Mouse (Mus musculus): ENCODE measurements around the gene Hoxb7. TPM values are rescaled to one million over a fixed set of nuclear protein-coding genes. Genes with fewer than 3 reads are reported as not detected.

Gene Hoxb7
- polyA plus RNA-seq (2014; fragmentation: Nextera tagmentation; extraction: Ambion mirVana) = 65.5 and 65.9 TPM in 2 replicates

DNA sequence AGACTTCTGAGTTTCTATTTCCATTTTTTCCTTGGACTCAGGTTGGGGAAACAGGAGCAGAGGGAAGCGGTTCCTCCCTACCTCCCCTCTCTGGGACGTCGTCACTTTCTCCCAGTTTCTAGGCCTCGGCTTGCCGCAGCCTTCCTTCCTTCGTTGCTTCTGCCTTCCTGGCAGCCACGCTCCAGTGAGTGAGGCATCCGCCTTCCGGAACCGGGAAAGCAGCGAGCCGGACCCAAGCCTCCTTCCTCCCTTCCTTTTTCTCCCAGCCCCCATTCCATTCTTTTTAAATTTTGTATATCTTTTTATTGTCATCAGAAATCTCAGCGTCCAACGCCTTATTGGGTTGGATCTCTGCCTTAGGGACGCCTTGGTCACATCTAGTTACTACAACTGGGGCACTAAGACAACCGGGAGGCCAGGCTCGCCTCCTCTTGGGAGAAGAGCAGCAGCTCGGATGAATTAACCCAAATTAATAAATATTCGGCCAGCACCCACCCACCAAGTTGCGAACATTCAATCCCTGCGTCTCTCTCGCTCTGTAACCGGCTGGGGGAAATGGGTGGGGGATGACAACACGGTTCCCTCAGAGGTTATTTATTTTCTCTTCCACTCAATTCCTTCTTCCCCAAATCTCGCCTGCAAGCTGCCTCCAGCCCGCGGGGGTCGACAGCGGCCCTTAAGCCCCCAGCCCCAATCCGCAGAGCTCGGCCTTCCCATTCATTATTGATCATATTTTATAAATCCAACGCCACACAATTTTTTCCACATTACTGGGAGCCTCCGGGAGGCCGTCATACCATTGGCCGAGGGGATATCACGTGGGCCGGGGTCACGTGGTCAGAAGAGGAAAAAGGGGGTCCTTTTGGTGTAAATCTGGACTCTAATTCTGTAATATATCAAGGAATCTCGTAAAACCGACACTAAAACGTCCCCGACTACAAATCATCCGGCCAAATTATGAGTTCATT, at the start of gene Hoxb7:
TSS of gene Hoxb7 (plus strand) at position 853 of the 968 bp plus-strand sequence.
- Histone ChIP-seq H3K27me3 (ENCODE audit: control insufficient read depth, insufficient read depth, low read length) (0 out of 2 replicates have a peak, but pooled peaks cover 3% of the 10 kb centered on the region), H3K4me2 (ENCODE audit: low read depth) (peak within 1 kb of the TSS; percentile 100), H3K27ac (ENCODE audit: low read depth, low read length) (peak within 1 kb of the TSS; percentile 100), H3K4me3 (ENCODE audit: low read depth, low read length) (peak within 1 kb of the TSS; percentile 96), H3K9me3 (ENCODE audit: control insufficient read depth, low read length) (no peaks in the 10 kb centered on the region), H3K4me1 (ENCODE audit: control insufficient read depth, insufficient read depth, low read length) (peaks cover 20% of the 10 kb centered on the region), H3K36me3 (ENCODE audit: control insufficient read depth, insufficient read depth, low read length) (no peaks in the 10 kb centered on the region), H3K9ac (ENCODE audit: low read length) (peak within 1 kb of the TSS; percentile 100)
- ATAC-seq (ENCODE audit: insufficient read depth, low FRiP score, low TSS enrichment) = peak; percentile 29; the same call in 1 of the 2 replicates
- under 1% methylated on average over 43 of the region's 43 CpGs for WGBS
- peak; percentile 81 for DNase-seq (ENCODE audit: low spot score)

DNA sequence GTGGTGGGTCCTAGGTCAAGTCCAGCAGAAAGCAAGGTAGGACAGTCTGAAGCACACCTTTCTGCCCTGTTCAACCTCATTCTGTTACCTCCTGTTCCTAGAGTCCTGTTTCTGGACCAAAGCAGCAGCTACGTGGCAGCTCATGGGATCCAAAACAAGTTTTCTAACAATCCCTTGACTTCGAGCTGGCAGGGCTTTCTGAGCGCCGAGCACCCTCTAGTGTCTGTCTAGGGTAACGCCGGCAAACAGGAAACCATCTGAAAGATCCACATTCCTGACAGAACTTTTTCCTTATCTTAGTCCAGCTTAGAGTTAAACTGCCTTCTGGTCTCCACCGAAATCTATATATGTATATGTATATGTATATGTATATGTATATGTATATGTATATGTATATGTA, 46.2 kb upstream of the Hoxb7 start:
- no peaks in the 10 kb centered on the region for H3K4me1 ChIP-seq (ENCODE audit: control insufficient read depth, insufficient read depth, low read length)
- DNase-seq (ENCODE audit: low spot score) (peak; percentile 66), ATAC-seq (ENCODE audit: insufficient read depth, low FRiP score, low TSS enrichment) (no peak)
- no peaks in the 10 kb centered on the region for H3K36me3 ChIP-seq (ENCODE audit: control insufficient read depth, insufficient read depth, low read length)
- H3K4me2 ChIP-seq (ENCODE audit: low read depth) = no peak overlapping the region
- WGBS = under 1% methylated on average over 7 of the region's 7 CpGs
- no peak overlapping the region for H3K9ac ChIP-seq (ENCODE audit: low read length)
- no peak overlapping the region for H3K4me3 ChIP-seq (ENCODE audit: low read depth, low read length)
- no peaks in the 10 kb centered on the region for H3K9me3 ChIP-seq (ENCODE audit: control insufficient read depth, low read length)
- no peak overlapping the region for H3K27ac ChIP-seq (ENCODE audit: low read depth, low read length)
- H3K27me3 ChIP-seq (ENCODE audit: control insufficient read depth, insufficient read depth, low read length) = no peaks in the 10 kb centered on the region

- Histone ChIP-seq H3K36me3 (ENCODE audit: control insufficient read depth, insufficient read depth, low read length) (no peaks in the 10 kb centered on the region), H3K4me2 (ENCODE audit: low read depth) (peak overlapping the region; percentile 41), H3K27me3 (ENCODE audit: control insufficient read depth, insufficient read depth, low read length) (peaks cover 53% of the 10 kb centered on the region), H3K9ac (ENCODE audit: low read length) (peak overlapping the region; percentile 84), H3K4me1 (ENCODE audit: control insufficient read depth, insufficient read depth, low read length) (peaks cover 15% of the 10 kb centered on the region), H3K27ac (ENCODE audit: low read depth, low read length) (no peak overlapping the region; the same call in 1 of the 2 replicates), H3K9me3 (ENCODE audit: control insufficient read depth, low read length) (no peaks in the 10 kb centered on the region), H3K4me3 (ENCODE audit: low read depth, low read length) (peak overlapping the region; percentile 57)
- ATAC-seq (ENCODE audit: insufficient read depth, low FRiP score, low TSS enrichment) (peak; percentile 67; the same call in 1 of the 2 replicates), DNase-seq (ENCODE audit: low spot score) (peak; percentile 20)
- under 1% methylated on average over 14 of the region's 14 CpGs for WGBS
These were observed 35.5 kb upstream of the Hoxb7 start for GRCm38 (mm10) chr11:96250901-96251300.

DNA sequence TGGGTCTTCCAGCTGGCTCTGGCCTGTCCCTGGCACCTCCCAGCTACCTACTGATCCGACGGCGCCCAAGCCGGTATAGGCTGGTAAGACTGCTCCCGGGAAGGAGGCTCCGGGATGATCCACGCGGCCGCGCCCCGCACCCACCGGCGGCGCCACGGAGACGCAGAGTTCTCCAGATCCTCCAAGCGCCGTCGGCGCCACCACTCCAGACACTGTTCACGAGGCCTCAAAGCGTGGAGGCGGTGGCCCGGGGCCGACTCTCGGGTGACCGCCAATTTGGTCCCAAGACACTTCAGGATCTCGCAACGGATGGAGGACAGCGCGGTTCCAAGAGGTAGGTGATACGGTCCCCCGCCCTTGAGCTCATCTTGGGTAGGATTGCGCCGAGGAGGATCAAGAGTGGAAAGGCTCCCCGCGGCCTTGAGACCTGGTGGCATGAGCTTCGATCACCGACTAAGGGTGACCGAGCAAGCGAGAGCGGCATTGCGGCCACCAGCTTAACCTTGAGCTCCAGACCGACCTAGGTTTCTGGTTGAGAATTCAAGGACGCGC, 34.9 kb upstream of the Hoxb7 start:
- WGBS = under 1% methylated on average over 46 of the region's 46 CpGs
- Histone ChIP-seq H3K4me1 (ENCODE audit: control insufficient read depth, insufficient read depth, low read length) (peaks cover 20% of the 10 kb centered on the region), H3K36me3 (ENCODE audit: control insufficient read depth, insufficient read depth, low read length) (no peaks in the 10 kb centered on the region), H3K9ac (ENCODE audit: low read length) (peak overlapping the region; percentile 84), H3K4me3 (ENCODE audit: low read depth, low read length) (peak overlapping the region; percentile 57), H3K27me3 (ENCODE audit: control insufficient read depth, insufficient read depth, low read length) (peaks cover 59% of the 10 kb centered on the region), H3K27ac (ENCODE audit: low read depth, low read length) (peak overlapping the region; percentile 76), H3K4me2 (ENCODE audit: low read depth) (peak overlapping the region; percentile 41), H3K9me3 (ENCODE audit: control insufficient read depth, low read length) (no peaks in the 10 kb centered on the region)
- DNase-seq (ENCODE audit: low spot score) (peak; percentile 24), ATAC-seq (ENCODE audit: insufficient read depth, low FRiP score, low TSS enrichment) (peak; percentile 31; the same call in 1 of the 2 replicates)

DNA sequence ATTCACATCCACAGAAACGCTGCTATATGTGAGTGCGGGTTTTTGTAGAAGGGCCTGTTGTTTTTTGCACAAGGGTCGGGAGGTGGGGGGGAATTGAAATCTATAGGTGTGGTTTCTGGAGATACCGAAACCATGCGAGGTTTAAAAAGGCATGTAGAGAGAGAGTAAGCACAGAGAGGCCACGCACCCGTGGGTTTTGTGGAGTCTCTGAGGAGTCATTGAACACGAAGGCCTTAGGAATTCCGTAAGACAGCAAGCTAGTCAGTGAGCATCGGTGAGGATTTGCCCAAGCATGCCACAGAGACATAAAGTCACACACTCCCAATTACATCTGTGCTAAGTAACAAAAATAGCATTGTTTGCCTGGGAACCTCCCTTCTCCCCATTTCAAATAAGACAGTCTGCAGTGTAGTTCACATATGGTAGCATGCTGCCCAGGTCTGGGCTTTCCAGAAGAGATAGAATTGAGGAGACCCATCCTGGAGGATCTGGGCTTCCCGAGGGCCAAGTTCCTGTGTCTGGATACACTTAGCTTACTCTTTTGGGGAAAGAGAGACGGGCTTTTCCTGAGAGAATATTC, 33.8 kb upstream of the Hoxb7 start:
- Histone ChIP-seq H3K9ac (ENCODE audit: low read length) (peak overlapping the region; percentile 84), H3K4me3 (ENCODE audit: low read depth, low read length) (peak overlapping the region; percentile 57), H3K4me1 (ENCODE audit: control insufficient read depth, insufficient read depth, low read length) (peaks cover 23% of the 10 kb centered on the region), H3K9me3 (ENCODE audit: control insufficient read depth, low read length) (no peaks in the 10 kb centered on the region), H3K4me2 (ENCODE audit: low read depth) (peak overlapping the region; percentile 41), H3K36me3 (ENCODE audit: control insufficient read depth, insufficient read depth, low read length) (no peaks in the 10 kb centered on the region), H3K27me3 (ENCODE audit: control insufficient read depth, insufficient read depth, low read length) (peaks cover 61% of the 10 kb centered on the region), H3K27ac (ENCODE audit: low read depth, low read length) (peak overlapping the region; percentile 76)
- peak; percentile 16 for DNase-seq (ENCODE audit: low spot score)
- WGBS = 4% methylated on average over 12 of the region's 12 CpGs
- no peak for ATAC-seq (ENCODE audit: insufficient read depth, low FRiP score, low TSS enrichment)

DNA sequence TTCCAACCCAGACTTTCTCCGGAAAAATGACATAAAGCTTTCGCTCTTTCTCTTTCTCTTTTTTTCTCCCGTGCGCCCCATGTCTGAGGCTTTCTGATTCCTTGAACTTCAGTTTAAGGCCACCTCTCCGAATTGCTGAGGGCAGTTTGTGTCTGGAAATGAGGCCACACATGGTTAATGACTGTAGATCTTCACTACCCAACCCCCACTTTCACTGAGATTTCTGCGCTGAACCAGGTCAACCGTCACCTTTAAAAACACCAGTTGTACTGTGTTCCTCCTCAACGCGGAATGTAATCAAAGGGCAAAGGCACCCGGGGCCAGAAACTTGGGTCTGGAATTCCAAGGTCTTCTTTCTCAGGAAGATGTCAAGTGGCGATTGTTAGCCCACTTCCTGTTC, 32.2 kb upstream of the Hoxb7 start:
- peak overlapping the region; percentile 57 for H3K4me3 ChIP-seq (ENCODE audit: low read depth, low read length)
- DNase-seq (ENCODE audit: low spot score) (peak; percentile 22), ATAC-seq (ENCODE audit: insufficient read depth, low FRiP score, low TSS enrichment) (no peak)
- 0% methylated on average over 11 of the region's 11 CpGs for WGBS
- no peaks in the 10 kb centered on the region for H3K36me3 ChIP-seq (ENCODE audit: control insufficient read depth, insufficient read depth, low read length)
- H3K4me1 ChIP-seq (ENCODE audit: control insufficient read depth, insufficient read depth, low read length) = peaks cover 28% of the 10 kb centered on the region
- H3K4me2 ChIP-seq (ENCODE audit: low read depth) = peak overlapping the region; percentile 41
- peaks cover 73% of the 10 kb centered on the region for H3K27me3 ChIP-seq (ENCODE audit: control insufficient read depth, insufficient read depth, low read length)
- H3K9me3 ChIP-seq (ENCODE audit: control insufficient read depth, low read length) = no peaks in the 10 kb centered on the region
- no peak overlapping the region for H3K9ac ChIP-seq (ENCODE audit: low read length)
- H3K27ac ChIP-seq (ENCODE audit: low read depth, low read length) = 0 out of 2 replicates have a peak overlapping the region, but pooled peaks have one; percentile 3

DNA sequence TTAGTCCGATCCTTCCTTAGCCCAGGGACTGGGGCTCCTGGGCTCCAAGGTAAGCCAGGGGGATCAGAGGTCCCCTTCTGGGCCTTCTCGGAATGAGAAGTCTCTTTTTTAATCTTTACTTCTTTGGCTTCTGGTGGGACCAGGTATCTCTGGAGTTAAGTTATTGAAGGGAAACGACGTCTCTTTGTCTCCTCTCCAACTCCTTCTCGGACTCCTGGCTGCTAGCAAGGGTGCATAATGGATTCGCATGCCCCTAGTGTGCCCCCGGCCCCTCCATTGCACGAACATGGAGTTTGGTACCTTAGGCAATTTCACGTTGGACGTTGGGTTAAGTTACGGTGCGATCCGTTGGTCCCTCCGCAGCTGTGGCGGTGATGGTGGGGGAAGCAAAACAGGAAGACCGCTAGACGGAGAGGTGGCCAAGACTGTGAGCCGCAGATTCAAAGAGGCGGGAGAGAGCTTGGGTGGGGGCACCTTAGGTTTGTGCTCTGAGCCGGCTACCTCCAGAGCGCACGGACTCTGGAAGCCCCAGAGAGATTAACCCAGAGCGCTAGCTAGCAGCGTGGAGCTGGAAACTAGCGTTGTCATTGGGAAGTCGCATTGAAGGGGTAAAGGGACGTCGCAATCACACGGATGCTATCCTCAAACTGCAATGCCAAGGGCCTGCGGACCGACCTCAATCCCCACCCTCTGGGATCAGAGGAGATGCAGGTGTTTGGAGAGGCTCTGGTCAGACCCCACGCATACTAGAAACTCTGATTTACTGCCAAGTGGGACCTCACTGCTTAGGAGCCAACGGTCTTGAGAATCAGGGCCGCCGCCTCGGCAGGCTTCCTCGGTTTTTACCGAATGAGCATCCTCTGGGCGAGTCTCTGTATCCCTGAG, 31.1 kb upstream of the Hoxb7 start:
- Histone ChIP-seq H3K4me3 (ENCODE audit: low read depth, low read length) (peak overlapping the region; percentile 57), H3K9ac (ENCODE audit: low read length) (peak overlapping the region; percentile 58), H3K4me2 (ENCODE audit: low read depth) (peak overlapping the region; percentile 41)

More for the DNA sequence above, 31.1 kb upstream of the Hoxb7 start:
- DNase-seq (ENCODE audit: low spot score) = peak; percentile 48
- WGBS = 2% methylated on average over 39 of the region's 39 CpGs
- peaks cover 38% of the 10 kb centered on the region for H3K4me1 ChIP-seq (ENCODE audit: control insufficient read depth, insufficient read depth, low read length)
- H3K9me3 ChIP-seq (ENCODE audit: control insufficient read depth, low read length) = no peaks in the 10 kb centered on the region
- H3K27me3 ChIP-seq (ENCODE audit: control insufficient read depth, insufficient read depth, low read length) = peaks cover 73% of the 10 kb centered on the region
- ATAC-seq (ENCODE audit: insufficient read depth, low FRiP score, low TSS enrichment) = no peak
- H3K36me3 ChIP-seq (ENCODE audit: control insufficient read depth, insufficient read depth, low read length) = no peaks in the 10 kb centered on the region
- H3K27ac ChIP-seq (ENCODE audit: low read depth, low read length) = 0 out of 2 replicates have a peak overlapping the region, but pooled peaks have one; percentile 10
